Mouse (Mus musculus) liver, adult 2 months (tissue): ENCODE results near the gene Mras.

ENCODE experiments used
- CTCF ChIP-seq: fragments of 200-500 bp; IDR thresholded peaks from 2 replicates; pipeline ENCODE4 v1.5.1; 2011; ENCODE audit warnings: low read depth, low read length, control low read depth
- POLR2A ChIP-seq: fragments of 200-500 bp; IDR thresholded peaks from 2 replicates; pipeline ENCODE4 v1.6.1; 2011; ENCODE audit warnings: low read length, control low read depth; ENCODE audit not compliant: insufficient read depth; ENCODE audit errors: extremely low read depth

- TF ChIP-seq POLR2A, result no peak
- no peak for TF ChIP-seq CTCF
Measured at GRCm38 (mm10) chr9:99339182-99339581, 98.0 kb downstream of the Mras start.
